Mouse (Mus musculus) frontal cortex, adult (tissue): Measurements from ENCODE around the gene Cd68.
"Not testable (repeated sequence)": the region's sequence is repeated elsewhere in the genome, so short reads cannot be mapped to it uniquely, and the experiment has no call there.

Experiments used
- ATAC-seq: cut with Nextera tagmentation; 2 replicates; pipeline ENCODE4 v1.9.2; 2017; ENCODE audit warnings: mild to moderate bottlenecking, moderate library complexity, mixed read lengths; ENCODE audit not compliant: low TSS enrichment

Cd68 gene

GRCm38 (mm10) chr11:69665961-69666664 lies at the start of gene Cd68:
Gene Cd68 (minus strand): TSS chr11:69666153.
- peak; percentile 20; the same call in 1 of the 2 replicates for ATAC-seq

GRCm38 (mm10) chr11:69715482-69715881 lies 49.5 kb upstream of the Cd68 start:
- no peak for ATAC-seq

GRCm38 (mm10) chr11:69714636-69715329 lies 48.8 kb upstream of the Cd68 start:
- ATAC-seq, result no peak

GRCm38 (mm10) chr11:69712954-69713672 lies 47.2 kb upstream of the Cd68 start:
- ATAC-seq, result no peak

GRCm38 (mm10) chr11:69711082-69711481 lies 45.1 kb upstream of the Cd68 start:
- no peak for ATAC-seq

- ATAC-seq, result no peak
These were observed 44.5 kb upstream of the Cd68 start for GRCm38 (mm10) chr11:69710470-69710869.

- no peak for ATAC-seq
These were observed 43.8 kb upstream of the Cd68 start for GRCm38 (mm10) chr11:69709554-69710446.

- ATAC-seq, result no peak
These were observed 42.8 kb upstream of the Cd68 start for GRCm38 (mm10) chr11:69708614-69709265.

GRCm38 (mm10) chr11:69707873-69708381 lies 42.0 kb upstream of the Cd68 start:
- ATAC-seq, result no peak

- ATAC-seq, result no peak
These were observed 41.5 kb upstream of the Cd68 start for GRCm38 (mm10) chr11:69707480-69707847.

GRCm38 (mm10) chr11:69706775-69707479 lies 41.0 kb upstream of the Cd68 start:
- ATAC-seq, result peak; percentile 50; the same call in 1 of the 2 replicates

GRCm38 (mm10) chr11:69704613-69705010 lies 38.7 kb upstream of the Cd68 start:
- ATAC-seq, result no peak

GRCm38 (mm10) chr11:69703814-69704612 lies 38.1 kb upstream of the Cd68 start:
- no peak for ATAC-seq

- not testable (repeated sequence) for ATAC-seq
These were observed 37.4 kb upstream of the Cd68 start for GRCm38 (mm10) chr11:69703381-69703780.

- ATAC-seq, result not testable (repeated sequence)
These were observed 36.9 kb upstream of the Cd68 start for GRCm38 (mm10) chr11:69702886-69703285.

GRCm38 (mm10) chr11:69699595-69699994 lies 33.6 kb upstream of the Cd68 start:
- no peak for ATAC-seq

GRCm38 (mm10) chr11:69698574-69698973 lies 32.6 kb upstream of the Cd68 start:
- no peak for ATAC-seq

- ATAC-seq, result no peak
These were observed 31.4 kb upstream of the Cd68 start for GRCm38 (mm10) chr11:69697396-69697795.
